Mouse (Mus musculus): ENCODE measurements at regions not wholly inside any gene's neighbourhood (a gene's known extent, or its start where the extent isn't known, plus 50 kb on each side); places are given as distances from the start of the nearest gene placed in this dataset.

DNA sequence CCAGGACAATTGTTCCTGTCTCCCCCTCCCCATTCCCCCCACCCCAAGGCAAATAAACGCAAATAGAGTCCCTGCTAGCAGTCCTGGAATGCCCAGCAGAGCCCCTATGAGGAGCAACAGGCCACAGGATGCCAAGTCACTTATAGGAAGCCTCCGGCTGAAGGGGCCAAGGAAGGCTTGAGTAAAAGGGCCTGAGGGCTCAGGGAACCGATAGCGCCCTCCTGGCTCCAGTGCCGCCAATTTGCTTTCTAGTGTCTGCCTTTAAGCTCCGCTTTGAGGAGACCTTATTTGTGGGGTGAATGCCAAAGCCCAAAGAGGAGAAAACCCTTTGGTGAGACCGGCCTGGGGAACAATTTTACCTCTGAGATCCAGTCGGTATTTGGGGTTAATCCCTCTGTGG, 156.2 kb upstream of the Hes1 start:
- TF ChIP-seq CTCF (IDR thresholded peaks at IDR 0.05; ENCODE audit: low read depth) (no peak), EP300 (IDR thresholded peaks at IDR 0.05; ENCODE audit: low read depth) (no peak)
